Mouse (Mus musculus): ENCODE results near the gene Myh3.

DNA sequence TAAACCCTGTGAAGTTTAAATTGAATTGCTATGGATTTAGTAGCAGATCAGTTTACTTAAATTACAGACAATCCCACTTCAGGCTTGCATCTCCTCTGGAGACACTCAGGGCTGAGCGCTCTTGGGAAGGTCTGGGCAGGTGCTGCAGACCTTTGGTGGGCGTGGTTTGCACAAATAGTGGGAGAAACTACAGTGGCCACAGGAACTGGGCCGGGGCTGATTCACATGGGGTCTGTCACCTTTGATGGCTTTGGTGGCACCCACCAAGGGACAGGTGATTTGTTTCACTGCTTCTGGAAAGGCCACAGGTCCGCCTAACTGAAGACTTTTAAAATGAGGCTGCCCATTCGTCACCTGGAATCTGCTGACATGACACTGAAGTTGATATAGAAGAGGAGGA is 38.6 kb downstream of the Myh3 start:
- no peak for TF ChIP-seq POLR2A (IDR thresholded peaks at IDR 0.05; ENCODE audit: borderline replicate concordance, extremely low read depth, insufficient read depth, insufficient read length, poor library complexity, severe bottlenecking)
- no peak for TF ChIP-seq CTCF (IDR thresholded peaks at IDR 0.05; ENCODE audit: borderline replicate concordance, extremely low read depth, insufficient read depth, insufficient read length)
